Mouse (Mus musculus): Measurements from ENCODE around the gene Gm10282. TPM values are rescaled to one million over a fixed set of nuclear protein-coding genes. Genes with fewer than 3 reads are reported as not detected.

Gene Gm10282
- polyA plus RNA-seq, 1 experiment from 2014 or later: 14.8 TPM

GRCm38 (mm10) chr8:72312926-72313518 lies 8.0 kb upstream of the Gm10282 start:
- no peaks in the 10 kb centered on the region for H3K9me3 ChIP-seq (replicated peaks)
- WGBS: 63% methylated on average over 3 of the region's 3 CpGs
- H3K4me2 ChIP-seq: no peak overlapping the region
- H3K9ac ChIP-seq: no peak overlapping the region
- H3K36me3 ChIP-seq: no peaks in the 10 kb centered on the region
- H3K4me1 ChIP-seq (replicated peaks): peaks cover 40% of the 10 kb centered on the region
- no peak for ATAC-seq (replicated peaks; ENCODE audit: insufficient number of reproducible peaks, insufficient read depth, low FRiP score, low read depth)
- no peak overlapping the region for H3K27ac ChIP-seq
- H3K4me3 ChIP-seq: no peak overlapping the region
- H3K27me3 ChIP-seq: no peaks in the 10 kb centered on the region

- 32% methylated on average over 8 of the region's 8 CpGs for WGBS
- no peaks in the 10 kb centered on the region for H3K36me3 ChIP-seq
- peaks cover 43% of the 10 kb centered on the region for H3K4me1 ChIP-seq (replicated peaks)
- H3K4me2 ChIP-seq: no peak overlapping the region
- peak overlapping the region; percentile 83 for H3K27ac ChIP-seq
- H3K9me3 ChIP-seq (replicated peaks): no peaks in the 10 kb centered on the region
- ATAC-seq (replicated peaks; ENCODE audit: insufficient number of reproducible peaks, insufficient read depth, low FRiP score, low read depth): peak; percentile 78
- no peak overlapping the region for H3K4me3 ChIP-seq
- no peaks in the 10 kb centered on the region for H3K27me3 ChIP-seq
- H3K9ac ChIP-seq: no peak overlapping the region
Observed at GRCm38 (mm10) chr8:72310849-72311506, 5.9 kb upstream of the Gm10282 start.

GRCm38 (mm10) chr8:72308276-72308675 lies 3.2 kb upstream of the Gm10282 start:
- peak overlapping the region; percentile 79 for H3K27ac ChIP-seq
- H3K9ac ChIP-seq: no peak overlapping the region
- WGBS: 19% methylated on average over 6 of the region's 6 CpGs

GRCm38 (mm10) chr8:72306913-72307312 lies 1.9 kb upstream of the Gm10282 start:
- WGBS: 83% methylated on average over 5 of the region's 5 CpGs
- Histone ChIP-seq H3K9me3 (replicated peaks) (no peaks in the 10 kb centered on the region), H3K27ac (no peak overlapping the region), H3K4me1 (replicated peaks) (peaks cover 45% of the 10 kb centered on the region), H3K4me3 (no peak overlapping the region), H3K9ac (no peak overlapping the region), H3K4me2 (no peak overlapping the region), H3K36me3 (no peaks in the 10 kb centered on the region), H3K27me3 (no peaks in the 10 kb centered on the region)
- no peak for ATAC-seq (replicated peaks; ENCODE audit: insufficient number of reproducible peaks, insufficient read depth, low FRiP score, low read depth)

More at GRCm38 (mm10) chr8:72308276-72308675, 3.2 kb upstream of the Gm10282 start:
- ATAC-seq (replicated peaks; ENCODE audit: insufficient number of reproducible peaks, insufficient read depth, low FRiP score, low read depth): peak; percentile 66; the same call in 1 of the 2 replicates
- H3K4me2 ChIP-seq: no peak overlapping the region
- H3K4me3 ChIP-seq: no peak overlapping the region
- no peaks in the 10 kb centered on the region for H3K9me3 ChIP-seq (replicated peaks)
- no peaks in the 10 kb centered on the region for H3K27me3 ChIP-seq
- no peaks in the 10 kb centered on the region for H3K36me3 ChIP-seq
- H3K4me1 ChIP-seq (replicated peaks): peaks cover 47% of the 10 kb centered on the region

GRCm38 (mm10) chr8:72303633-72304032 lies 1.4 kb downstream of the Gm10282 start:
- H3K4me1 ChIP-seq (replicated peaks): peaks cover 21% of the 10 kb centered on the region
- ATAC-seq (replicated peaks; ENCODE audit: insufficient number of reproducible peaks, insufficient read depth, low FRiP score, low read depth): peak; percentile 44; the same call in 1 of the 2 replicates
- no peaks in the 10 kb centered on the region for H3K36me3 ChIP-seq
- H3K4me2 ChIP-seq: peak overlapping the region; percentile 32; the same call in 1 of the 2 replicates
- no peaks in the 10 kb centered on the region for H3K9me3 ChIP-seq (replicated peaks)
- H3K27ac ChIP-seq: peak overlapping the region; percentile 71
- H3K4me3 ChIP-seq: no peak overlapping the region
- 26% methylated on average over 8 of the region's 8 CpGs for WGBS
- H3K9ac ChIP-seq: no peak overlapping the region
- no peaks in the 10 kb centered on the region for H3K27me3 ChIP-seq

GRCm38 (mm10) chr8:72302986-72303612 lies 2.0 kb downstream of the Gm10282 start:
- H3K36me3 ChIP-seq: no peaks in the 10 kb centered on the region
- H3K9me3 ChIP-seq (replicated peaks): no peaks in the 10 kb centered on the region
- no peaks in the 10 kb centered on the region for H3K27me3 ChIP-seq
- peak; percentile 38; the same call in 1 of the 2 replicates for ATAC-seq (replicated peaks; ENCODE audit: insufficient number of reproducible peaks, insufficient read depth, low FRiP score, low read depth)
- H3K27ac ChIP-seq: peak overlapping the region; percentile 71
- peaks cover 15% of the 10 kb centered on the region for H3K4me1 ChIP-seq (replicated peaks)
- H3K4me3 ChIP-seq: no peak overlapping the region
- H3K4me2 ChIP-seq: peak overlapping the region; percentile 32; the same call in 1 of the 2 replicates
- 47% methylated on average over 8 of the region's 8 CpGs for WGBS
- H3K9ac ChIP-seq: no peak overlapping the region

- no peak for ATAC-seq (replicated peaks; ENCODE audit: insufficient number of reproducible peaks, insufficient read depth, low FRiP score, low read depth)
- H3K4me3 ChIP-seq: no peak overlapping the region
- H3K9me3 ChIP-seq (replicated peaks): no peaks in the 10 kb centered on the region
- no peak overlapping the region for H3K9ac ChIP-seq
- WGBS: 84% methylated on average over 5 of the region's 5 CpGs
- no peaks in the 10 kb centered on the region for H3K27me3 ChIP-seq
- no peak overlapping the region for H3K4me2 ChIP-seq
- H3K27ac ChIP-seq: no peak overlapping the region
- H3K4me1 ChIP-seq (replicated peaks): peaks cover 15% of the 10 kb centered on the region
- H3K36me3 ChIP-seq: no peaks in the 10 kb centered on the region
Observed at GRCm38 (mm10) chr8:72301497-72301896, 3.6 kb downstream of the Gm10282 start.

GRCm38 (mm10) chr8:72300654-72301400 lies 4.2 kb downstream of the Gm10282 start:
- peaks cover 20% of the 10 kb centered on the region for H3K4me1 ChIP-seq (replicated peaks)
- no peaks in the 10 kb centered on the region for H3K27me3 ChIP-seq
- H3K27ac ChIP-seq: peak overlapping the region; percentile 17; the same call in 1 of the 2 replicates
- H3K4me2 ChIP-seq: no peak overlapping the region
- ATAC-seq (replicated peaks; ENCODE audit: insufficient number of reproducible peaks, insufficient read depth, low FRiP score, low read depth): no peak
- H3K36me3 ChIP-seq: no peaks in the 10 kb centered on the region
- no peaks in the 10 kb centered on the region for H3K9me3 ChIP-seq (replicated peaks)
- H3K9ac ChIP-seq: no peak overlapping the region
- 76% methylated on average over 9 of the region's 9 CpGs for WGBS
- no peak overlapping the region for H3K4me3 ChIP-seq

- Histone ChIP-seq H3K9me3 (replicated peaks) (no peaks in the 10 kb centered on the region), H3K4me3 (no peak overlapping the region), H3K27ac (no peak overlapping the region), H3K4me1 (replicated peaks) (peaks cover 37% of the 10 kb centered on the region), H3K27me3 (no peaks in the 10 kb centered on the region), H3K4me2 (no peak overlapping the region), H3K36me3 (no peaks in the 10 kb centered on the region), H3K9ac (no peak overlapping the region)
- 90% methylated on average over 1 of the region's 1 CpGs for WGBS
- ATAC-seq (replicated peaks; ENCODE audit: insufficient number of reproducible peaks, insufficient read depth, low FRiP score, low read depth): no peak
Observed at GRCm38 (mm10) chr8:72298928-72299327, 6.1 kb downstream of the Gm10282 start.

- H3K9ac ChIP-seq: no peak overlapping the region
- H3K4me1 ChIP-seq (replicated peaks): peaks cover 26% of the 10 kb centered on the region
- no peaks in the 10 kb centered on the region for H3K27me3 ChIP-seq
- H3K9me3 ChIP-seq (replicated peaks): no peaks in the 10 kb centered on the region
- WGBS: 91% methylated on average over 8 of the region's 8 CpGs
- no peak overlapping the region for H3K4me2 ChIP-seq
- H3K36me3 ChIP-seq: no peaks in the 10 kb centered on the region
- H3K4me3 ChIP-seq: no peak overlapping the region
- no peak for ATAC-seq (replicated peaks; ENCODE audit: insufficient number of reproducible peaks, insufficient read depth, low FRiP score, low read depth)
- peak overlapping the region; percentile 91 for H3K27ac ChIP-seq
Observed at GRCm38 (mm10) chr8:72296561-72296960, 8.5 kb downstream of the Gm10282 start.

- peak overlapping the region; percentile 28 for H3K4me2 ChIP-seq
- WGBS: 9% methylated on average over 8 of the region's 8 CpGs
- peak overlapping the region; percentile 91 for H3K27ac ChIP-seq
- peak; percentile 97 for ATAC-seq (replicated peaks; ENCODE audit: insufficient number of reproducible peaks, insufficient read depth, low FRiP score, low read depth)
- H3K9ac ChIP-seq: no peak overlapping the region
- H3K4me1 ChIP-seq (replicated peaks): peaks cover 26% of the 10 kb centered on the region
- no peak overlapping the region for H3K4me3 ChIP-seq
- H3K36me3 ChIP-seq: no peaks in the 10 kb centered on the region
- H3K9me3 ChIP-seq (replicated peaks): no peaks in the 10 kb centered on the region
- H3K27me3 ChIP-seq: no peaks in the 10 kb centered on the region
Observed at GRCm38 (mm10) chr8:72295679-72296078, 9.4 kb downstream of the Gm10282 start.
